Mouse (Mus musculus): ENCODE results near the gene Syn3. TPM values are rescaled to one million over a fixed set of nuclear protein-coding genes. Genes with fewer than 3 reads are reported as not detected.

Syn3 gene
- total RNA-seq, 2 experiments from 2014 or later, result 0.26 to 0.47 TPM

- DNase-seq (ENCODE audit: low spot score in 2 of 2), result no peak
These were observed 486.9 kb downstream of the Syn3 start, which contains the start of gene Bpifc for GRCm38 (mm10) chr10:86011781-86012180. Gene Bpifc (minus strand): TSS chr10:86011895.

GRCm38 (mm10) chr10:86011172-86011571, 487.5 kb downstream of the Syn3 start:
- no peak for DNase-seq (ENCODE audit: low spot score in 2 of 2)

- no peak for DNase-seq (ENCODE audit: low spot score in 2 of 2)
These were observed 488.1 kb downstream of the Syn3 start for GRCm38 (mm10) chr10:86010636-86011035.

- no peak for DNase-seq (ENCODE audit: low spot score in 2 of 2)
These were observed 489.0 kb downstream of the Syn3 start for GRCm38 (mm10) chr10:86009688-86010087.

- DNase-seq (ENCODE audit: low spot score in 2 of 2), result no peak
These were observed 492.2 kb downstream of the Syn3 start for GRCm38 (mm10) chr10:86006455-86006854.

Other genes starting within 250 kb of the Syn3 start
- 10 to 100 TPM; 90.4 to 99.7 TPM for gene Timp3, start 198.5 kb downstream of the Syn3 start, total RNA-seq (2021)
- 100 to 1,000 TPM; 260 to 268 TPM for gene Hsp90b1, start 206.6 kb upstream of the Syn3 start, total RNA-seq (2021)
- gene Ttc41, start 206.9 kb upstream of the Syn3 start, total RNA-seq (2021), result 1 to 10 TPM; 2.2 to 2.4 TPM